Mouse (Mus musculus) thymus, postnatal 10 days (tissue): Measurements from ENCODE around the gene Hrct1.

Source experiments
- DNase-seq, 2 experiments: peaks; one replicate each; pipeline ENCODE4 v3.0.0; 2021; ENCODE audit warnings: low spot score in 2 of 2

Hrct1 gene

DNA sequence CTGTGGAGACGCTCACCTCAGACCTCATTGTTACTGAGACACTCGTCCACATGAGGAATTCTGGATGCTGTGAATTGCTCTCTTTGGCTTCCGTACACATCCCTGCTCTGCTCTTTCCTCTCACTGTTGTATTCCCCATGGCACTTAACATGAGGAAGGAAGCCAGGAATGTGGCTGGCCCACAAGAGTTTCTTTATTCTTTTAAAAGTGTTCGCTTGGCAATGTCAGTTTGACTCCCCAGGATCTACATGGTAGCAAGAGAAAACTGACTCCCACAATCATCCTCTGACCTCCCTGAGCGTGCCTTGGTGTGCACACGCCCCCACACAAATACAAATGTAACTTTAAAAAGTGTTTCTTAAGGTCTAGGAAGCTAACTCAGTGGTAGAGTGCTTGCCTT, 44.6 kb downstream of the Hrct1 start:
- DNase-seq = no peak

DNA sequence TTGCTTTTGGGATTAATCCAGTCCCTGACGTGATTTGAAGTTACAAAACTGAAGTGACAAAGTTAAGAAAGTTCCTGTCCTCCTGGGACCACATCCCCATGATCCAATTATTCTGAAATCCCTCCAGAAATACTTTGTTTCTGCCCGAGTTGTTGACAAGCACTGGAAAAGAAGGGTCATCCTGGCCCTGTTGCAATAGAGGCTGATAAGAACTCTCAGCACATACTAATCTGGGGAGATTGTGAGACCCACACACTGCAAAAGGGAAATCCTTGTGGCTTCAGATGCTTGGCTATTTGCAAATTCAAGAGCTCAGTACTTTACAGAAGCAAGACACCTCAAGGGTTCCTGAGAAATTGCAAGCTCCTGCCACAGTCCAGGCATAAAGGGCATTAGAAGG, 45.3 kb downstream of the Hrct1 start:
- no peak for DNase-seq
